Mouse (Mus musculus) kidney, embryonic 14.5 days (tissue): ENCODE data around the gene Mafg. TPM values are rescaled to one million over a fixed set of nuclear protein-coding genes. Genes with fewer than 3 reads are reported as not detected.
A peak's percentile ranks its signal among the peaks of the same experiment; 100 is the strongest.

ENCODE experiments used
- ATAC-seq: fragments of 200-750 bp; cut with Nextera tagmentation; 2 replicates; pipeline ENCODE4 v1.8.0; 2017; ENCODE audit warnings: moderate number of reproducible peaks, mild to moderate bottlenecking, moderate TSS enrichment, moderate library complexity; ENCODE audit not compliant: low FRiP score, low TSS enrichment
- H3K27ac ChIP-seq: fragments of 300-500 bp; sonication (generic); 2 replicates; pipeline ENCODE4 v1.5.1; 2014; ENCODE audit warnings: low read depth, mild to moderate bottlenecking, low read length, moderate library complexity, mixed read lengths
- H3K27me3 ChIP-seq: fragments of 300-500 bp; sonication (generic); 2 replicates; pipeline ENCODE4 v1.6.1; 2014; ENCODE audit warnings: mild to moderate bottlenecking, low read length; ENCODE audit not compliant: control insufficient read depth, insufficient read depth
- H3K36me3 ChIP-seq: fragments of 300-500 bp; sonication (generic); 2 replicates; pipeline ENCODE4 v1.6.1; 2014; ENCODE audit warnings: low read length, mixed read lengths; ENCODE audit not compliant: control insufficient read depth, insufficient read depth
- H3K4me1 ChIP-seq: fragments of 300-500 bp; sonication (generic); 2 replicates; pipeline ENCODE4 v1.6.1; 2014; ENCODE audit warnings: low read length, mixed read lengths; ENCODE audit not compliant: control insufficient read depth, insufficient read depth
- H3K4me2 ChIP-seq: fragments of 300-500 bp; sonication (generic); replicated peaks from 2 replicates; pipeline ENCODE4 v1.6.1; 2014; ENCODE audit warnings: low read depth, mild to moderate bottlenecking, low read length
- H3K4me3 ChIP-seq: fragments of 300-500 bp; sonication (generic); 2 replicates; pipeline ENCODE4 v1.5.1; 2014; ENCODE audit warnings: mild to moderate bottlenecking, low read length
- H3K9ac ChIP-seq: fragments of 300-500 bp; sonication (generic); 2 replicates; pipeline ENCODE4 v1.6.1; 2014; ENCODE audit warnings: low read depth, mild to moderate bottlenecking, low read length, moderate library complexity
- H3K9me3 ChIP-seq: fragments of 300-500 bp; sonication (generic); 2 replicates; pipeline ENCODE4 v1.6.1; 2016; ENCODE audit warnings: low read length; ENCODE audit not compliant: control insufficient read depth
- WGBS: fragments of 180-500 bp; shearing (Covaris S2); extraction: QIAGEN DNeasy Blood & Tissue Kit; methylation state at CpG from one replicate; pipeline ENCODE4 v1.1.7; 2014; 5-methylcytosine and 5-hydroxymethylcytosine counted together
- polyA plus RNA-seq: library from polyadenylated mRNA; unstranded; fragments of >200 nt; fragmentation: Nextera tagmentation; extraction: Ambion mirVana; gene quantifications from 2 replicates; pipeline ENCODE4 v1.2.1, GENCODE M21; 2014

The Mafg gene
- polyA plus RNA-seq, 1 experiment from 2014 or later, result 27.9 TPM

DNA sequence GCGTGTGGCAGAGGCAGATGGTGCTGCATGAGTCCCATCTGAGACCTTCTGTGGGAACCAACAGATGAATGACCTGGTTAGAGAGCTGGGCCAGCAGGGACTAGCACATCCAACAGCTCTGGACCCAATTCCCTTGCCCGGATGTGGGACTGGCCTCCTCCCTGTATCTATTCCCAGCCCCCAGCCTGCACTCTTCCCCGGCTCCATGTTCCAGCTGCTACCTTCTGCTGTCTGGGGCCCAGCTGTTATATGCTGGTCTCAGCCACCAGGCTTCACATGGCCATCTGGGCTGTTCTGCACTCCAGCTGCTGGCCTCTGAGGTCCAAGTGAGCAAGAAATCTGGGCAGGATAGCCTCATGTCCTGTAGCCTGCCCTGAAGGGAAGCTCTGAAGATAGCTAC lies 32.0 kb upstream of the Mafg start:
- Histone ChIP-seq H3K4me3 (no peak overlapping the region), H3K36me3 (no peaks in the 10 kb centered on the region), H3K4me1 (peaks cover 8% of the 10 kb centered on the region), H3K9ac (no peak overlapping the region), H3K9me3 (no peaks in the 10 kb centered on the region), H3K27me3 (peaks cover 42% of the 10 kb centered on the region), H3K4me2 (no peak overlapping the region), H3K27ac (no peak overlapping the region)
- 83% methylated on average over 3 of the region's 3 CpGs for WGBS
- no peak for ATAC-seq

DNA sequence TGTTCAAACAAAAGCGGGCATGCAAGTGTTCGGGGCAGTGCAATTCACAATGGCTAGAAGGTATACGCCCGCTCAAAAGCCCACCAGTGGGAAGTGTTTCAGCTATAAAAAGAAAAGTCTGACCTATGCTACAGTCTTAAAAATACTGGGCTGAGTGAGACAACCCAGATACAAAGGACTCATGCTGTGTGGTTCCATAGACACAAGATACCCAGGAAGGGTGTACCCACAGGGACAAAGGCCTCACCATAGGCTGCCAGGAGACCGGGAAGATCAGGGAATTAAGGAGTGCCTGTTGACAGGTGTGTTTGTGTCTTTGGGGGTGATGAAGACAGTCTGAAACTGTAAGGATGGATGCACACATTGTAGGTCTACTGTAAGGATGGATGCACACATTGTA lies 30.3 kb upstream of the Mafg start:
- Histone ChIP-seq H3K4me2 (no peak overlapping the region), H3K36me3 (no peaks in the 10 kb centered on the region), H3K9me3 (no peaks in the 10 kb centered on the region), H3K27ac (no peak overlapping the region), H3K4me3 (no peak overlapping the region), H3K9ac (no peak overlapping the region), H3K27me3 (peaks cover 59% of the 10 kb centered on the region), H3K4me1 (peaks cover 18% of the 10 kb centered on the region)
- no peak for ATAC-seq
- 90% methylated on average over 5 of the region's 5 CpGs for WGBS

DNA sequence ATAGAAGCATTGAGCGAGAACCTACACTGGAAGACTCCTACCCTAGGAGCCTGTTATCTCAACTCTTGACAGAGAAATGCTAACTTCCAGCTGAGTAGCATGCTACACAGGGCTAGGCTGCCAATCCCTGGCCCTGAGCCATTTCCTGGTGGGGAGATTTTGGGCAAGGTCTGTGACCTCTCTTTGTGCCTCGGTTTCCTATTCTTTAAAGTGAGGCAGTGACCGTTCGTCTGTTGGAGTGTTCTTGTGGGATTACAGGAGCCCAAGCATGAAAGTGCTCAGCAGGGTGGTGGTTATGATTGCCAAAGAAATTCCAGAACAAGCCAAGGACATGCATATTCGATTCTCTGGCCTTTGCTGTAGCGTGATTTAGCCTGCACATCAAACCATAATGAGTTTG lies 29.4 kb upstream of the Mafg start:
- Histone ChIP-seq H3K4me2 (no peak overlapping the region), H3K9ac (no peak overlapping the region), H3K27ac (no peak overlapping the region), H3K4me3 (no peak overlapping the region), H3K36me3 (no peaks in the 10 kb centered on the region), H3K27me3 (peaks cover 67% of the 10 kb centered on the region), H3K9me3 (no peaks in the 10 kb centered on the region), H3K4me1 (peaks cover 18% of the 10 kb centered on the region)
- no peak for ATAC-seq
- WGBS, result 79% methylated on average over 6 of the region's 6 CpGs

DNA sequence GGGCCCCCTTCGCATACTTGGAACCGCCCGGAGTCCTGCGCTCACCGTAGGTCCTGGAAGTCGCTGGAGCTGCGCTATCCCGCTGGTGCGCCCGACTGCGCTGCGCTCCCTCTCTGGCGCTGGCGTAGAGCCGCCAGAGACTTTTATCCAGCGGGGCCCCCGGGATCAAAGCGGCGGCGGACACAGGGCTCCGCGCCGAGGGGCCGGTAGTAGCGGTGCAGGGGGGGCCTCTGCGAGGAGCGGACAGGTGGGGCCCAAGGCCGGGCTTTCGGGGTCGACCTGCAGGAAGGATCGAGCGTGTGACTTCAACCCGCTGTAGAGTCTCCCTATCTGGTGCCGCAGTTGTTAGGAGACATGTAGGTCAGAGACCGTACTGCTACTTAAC lies 27.7 kb upstream of the Mafg start, which contains the start of gene Notum:
TSS of gene Notum (minus strand) at position 100 of the 385 bp plus-strand sequence.
- no peaks in the 10 kb centered on the region for H3K9me3 ChIP-seq
- peaks cover 18% of the 10 kb centered on the region for H3K4me1 ChIP-seq
- peak within 1 kb of the TSS; percentile 36 for H3K4me3 ChIP-seq
- WGBS, result under 1% methylated on average over 35 of the region's 35 CpGs
- no peak within 1 kb of the TSS for H3K27ac ChIP-seq
- peaks cover 67% of the 10 kb centered on the region for H3K27me3 ChIP-seq
- H3K36me3 ChIP-seq, result no peaks in the 10 kb centered on the region
- ATAC-seq, result no peak
- H3K4me2 ChIP-seq, result peak within 1 kb of the TSS; percentile 77
- H3K9ac ChIP-seq, result peak within 1 kb of the TSS; percentile 44

DNA sequence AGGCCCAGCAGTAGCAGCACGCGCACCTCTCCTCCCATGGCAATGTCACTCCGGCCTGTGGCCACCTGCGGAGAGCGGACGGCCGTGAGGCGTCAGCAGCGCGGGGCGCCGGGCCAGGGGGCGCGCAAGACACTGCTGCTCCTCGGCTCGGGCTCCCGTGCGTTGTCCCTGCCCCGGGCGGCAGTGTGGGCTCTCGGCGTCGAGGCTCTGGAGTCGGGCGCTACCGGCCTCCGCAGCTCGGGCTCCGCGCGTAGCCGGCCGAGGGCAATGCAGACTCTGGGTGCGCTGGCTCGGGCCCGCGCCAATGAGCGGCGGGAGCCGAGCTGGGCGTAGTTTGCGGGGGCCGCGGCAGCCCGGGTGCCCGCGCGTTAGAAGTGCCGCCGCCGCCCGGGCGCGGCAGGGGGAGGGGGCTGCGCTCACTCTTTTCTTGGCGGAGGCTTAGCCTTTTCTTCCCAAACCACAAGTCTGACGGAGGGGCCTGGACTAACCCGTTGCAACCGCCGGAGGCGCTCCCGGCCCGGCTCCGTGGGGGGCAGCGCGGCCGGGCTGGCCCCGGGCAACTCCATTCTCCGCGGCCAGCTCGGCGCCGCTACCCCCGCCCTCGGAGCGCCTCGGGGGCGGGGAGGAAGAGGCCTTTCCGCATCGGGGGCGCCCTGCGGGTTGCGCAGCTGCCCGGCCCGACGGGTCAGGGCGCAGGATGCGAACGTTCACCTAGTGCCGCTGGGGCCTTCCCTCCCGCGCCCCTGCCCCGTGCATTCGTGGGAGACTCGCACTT lies 27.1 kb upstream of the Mafg start:
- peaks cover 18% of the 10 kb centered on the region for H3K4me1 ChIP-seq
- H3K36me3 ChIP-seq, result no peaks in the 10 kb centered on the region
- peaks cover 66% of the 10 kb centered on the region for H3K27me3 ChIP-seq
- H3K27ac ChIP-seq, result no peak overlapping the region
- peak overlapping the region; percentile 77 for H3K4me2 ChIP-seq
- H3K4me3 ChIP-seq, result peak overlapping the region; percentile 36
- H3K9me3 ChIP-seq, result no peaks in the 10 kb centered on the region
- peak; percentile 60; the same call in 1 of the 2 replicates for ATAC-seq
- peak overlapping the region; percentile 44 for H3K9ac ChIP-seq
- WGBS, result under 1% methylated on average over 81 of the region's 95 CpGs

DNA sequence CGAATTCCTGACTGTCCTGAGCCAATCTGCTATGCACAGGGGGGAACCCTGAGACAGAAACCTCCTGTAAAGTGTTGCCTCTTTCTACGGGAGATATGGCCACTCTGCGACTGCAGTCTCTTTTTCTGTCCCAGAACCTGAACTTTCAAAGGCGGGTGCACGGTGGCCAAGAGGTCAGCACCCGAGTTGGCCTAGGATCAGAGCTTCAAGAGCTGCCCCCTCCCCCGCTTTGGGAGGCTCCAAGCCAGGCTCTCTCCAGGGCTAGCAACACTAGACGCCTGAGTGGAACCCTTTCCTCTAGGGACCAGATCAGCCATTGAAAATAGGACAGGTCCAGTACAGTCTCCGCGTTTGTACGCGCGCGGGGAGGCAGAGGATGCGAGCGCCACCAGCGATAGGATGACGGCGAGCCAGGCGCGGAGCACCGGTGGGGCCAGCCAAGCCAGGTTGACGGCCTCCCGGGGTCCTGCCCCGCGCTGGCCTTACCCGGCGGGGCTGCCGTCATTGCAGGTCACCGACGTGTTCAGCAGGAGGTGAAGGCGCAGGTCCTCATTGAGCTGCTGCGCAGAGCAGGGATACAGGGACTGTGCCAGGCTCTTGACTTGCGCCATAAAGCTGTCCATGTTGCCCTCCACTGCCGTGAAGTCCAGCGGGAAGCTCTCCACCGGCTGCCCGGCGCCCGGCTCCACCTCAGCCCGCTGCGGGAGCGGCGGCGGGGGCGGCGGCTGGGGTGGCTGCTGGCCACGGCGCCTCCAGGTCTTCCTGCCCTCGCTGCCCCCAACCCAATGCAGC lies 26.3 kb upstream of the Mafg start:
- H3K27me3 ChIP-seq, result peaks cover 60% of the 10 kb centered on the region
- no peak overlapping the region for H3K27ac ChIP-seq
- H3K4me2 ChIP-seq, result peak overlapping the region; percentile 77
- H3K9me3 ChIP-seq, result no peaks in the 10 kb centered on the region
- 1% methylated on average over 49 of the region's 50 CpGs for WGBS
- ATAC-seq, result peak; percentile 25
- peaks cover 18% of the 10 kb centered on the region for H3K4me1 ChIP-seq
- H3K9ac ChIP-seq, result peak overlapping the region; percentile 44
- H3K36me3 ChIP-seq, result no peaks in the 10 kb centered on the region
- peak overlapping the region; percentile 36 for H3K4me3 ChIP-seq

DNA sequence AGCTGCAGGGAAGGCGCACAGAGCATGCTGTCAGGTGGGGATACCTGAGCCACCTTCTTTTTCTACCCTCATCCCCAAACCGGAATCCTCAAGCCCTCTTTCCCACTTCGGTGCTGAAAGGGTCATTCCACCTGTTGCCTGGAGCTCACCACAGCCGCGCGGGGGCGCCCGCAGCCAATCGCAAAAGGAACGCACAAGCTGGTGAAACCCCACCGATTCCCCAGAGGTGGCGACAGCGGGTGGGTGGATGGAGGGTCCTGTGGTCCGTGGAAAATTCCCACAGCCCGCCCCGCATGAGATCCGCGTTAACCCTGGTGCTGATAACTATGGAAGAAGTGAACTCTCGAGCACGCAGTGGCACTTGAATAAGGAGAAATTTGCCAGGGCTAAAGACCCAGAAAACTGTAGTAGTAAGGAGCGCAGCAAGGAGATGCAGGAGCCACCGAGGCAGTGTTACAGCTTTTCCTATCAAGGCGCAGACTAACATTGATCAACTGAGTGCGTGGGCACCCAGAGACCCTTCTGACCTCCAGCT lies 25.5 kb upstream of the Mafg start:
- peaks cover 60% of the 10 kb centered on the region for H3K27me3 ChIP-seq
- peaks cover 18% of the 10 kb centered on the region for H3K4me1 ChIP-seq
- H3K9ac ChIP-seq, result no peak overlapping the region
- H3K4me2 ChIP-seq, result peak overlapping the region; percentile 5; the same call in 1 of the 2 replicates
- WGBS, result 2% methylated on average over 24 of the region's 24 CpGs
- no peak overlapping the region for H3K27ac ChIP-seq
- H3K9me3 ChIP-seq, result no peaks in the 10 kb centered on the region
- no peaks in the 10 kb centered on the region for H3K36me3 ChIP-seq
- ATAC-seq, result peak; percentile 36; the same call in 1 of the 2 replicates
- H3K4me3 ChIP-seq, result no peak overlapping the region; the same call in 1 of the 2 replicates

DNA sequence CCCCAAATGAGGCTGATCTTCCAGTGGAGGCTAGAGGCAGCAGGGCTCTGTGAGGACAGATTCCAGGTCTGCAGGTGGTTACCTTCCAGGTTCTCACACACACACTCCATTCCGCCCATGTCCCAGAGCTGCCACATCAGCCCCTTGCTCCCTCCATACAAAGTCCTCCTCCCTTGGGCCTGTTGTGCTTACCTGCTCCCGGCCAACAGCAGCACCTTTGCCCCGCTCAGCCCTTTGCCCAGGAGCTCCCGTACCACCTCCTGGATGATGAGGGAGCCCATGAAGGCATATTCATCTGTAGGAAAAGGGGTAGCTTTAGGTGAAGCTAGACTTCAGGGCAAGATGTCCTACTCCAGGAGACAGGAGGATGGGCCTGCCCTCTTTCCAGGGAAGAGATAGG lies 23.9 kb upstream of the Mafg start:
- H3K27me3 ChIP-seq, result peaks cover 44% of the 10 kb centered on the region
- H3K27ac ChIP-seq, result no peak overlapping the region
- 90% methylated on average over 4 of the region's 4 CpGs for WGBS
- ATAC-seq, result no peak
- H3K9ac ChIP-seq, result no peak overlapping the region
- no peaks in the 10 kb centered on the region for H3K36me3 ChIP-seq
- H3K4me2 ChIP-seq, result no peak overlapping the region
- no peak overlapping the region for H3K4me3 ChIP-seq
- H3K9me3 ChIP-seq, result no peaks in the 10 kb centered on the region
- peaks cover 18% of the 10 kb centered on the region for H3K4me1 ChIP-seq
